Mouse (Mus musculus) lung, postnatal 10 days (tissue): Measurements from ENCODE around the gene Htr1f.
A peak's percentile ranks its signal among the peaks of the same experiment; 100 is the strongest.

ENCODE experiments used
- DNase-seq: peaks from one replicate; pipeline ENCODE4 v3.0.0; 2021

Htr1f gene

GRCm38 (mm10) chr16:64961690-64962089, 144.0 kb downstream of the Htr1f start:
- peak; percentile 7 for DNase-seq

- DNase-seq: no peak
Measured at GRCm38 (mm10) chr16:64941646-64942195, 163.9 kb downstream of the Htr1f start.

GRCm38 (mm10) chr16:64934793-64935192, 170.9 kb downstream of the Htr1f start:
- no peak for DNase-seq

DNA sequence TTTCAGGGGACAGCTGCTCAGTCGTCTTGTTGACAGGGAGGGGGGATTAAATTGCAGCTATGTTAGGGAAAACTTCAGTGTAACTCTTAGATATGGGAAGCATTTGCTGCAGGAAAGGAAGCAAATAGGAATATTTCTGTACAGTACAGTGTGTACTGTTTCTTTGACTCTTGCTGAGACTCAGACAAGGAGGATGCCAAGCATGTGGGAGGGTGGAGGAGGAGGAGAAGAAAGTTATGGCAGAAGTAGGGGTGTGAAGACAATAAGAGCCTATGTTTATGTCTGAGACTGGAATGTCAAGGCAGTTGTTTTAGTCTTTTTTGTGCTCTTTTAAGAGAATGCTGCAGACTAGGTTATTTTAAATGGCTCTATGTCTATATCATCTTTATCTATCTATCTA, 171.6 kb downstream of the Htr1f start:
- no peak for DNase-seq

DNA sequence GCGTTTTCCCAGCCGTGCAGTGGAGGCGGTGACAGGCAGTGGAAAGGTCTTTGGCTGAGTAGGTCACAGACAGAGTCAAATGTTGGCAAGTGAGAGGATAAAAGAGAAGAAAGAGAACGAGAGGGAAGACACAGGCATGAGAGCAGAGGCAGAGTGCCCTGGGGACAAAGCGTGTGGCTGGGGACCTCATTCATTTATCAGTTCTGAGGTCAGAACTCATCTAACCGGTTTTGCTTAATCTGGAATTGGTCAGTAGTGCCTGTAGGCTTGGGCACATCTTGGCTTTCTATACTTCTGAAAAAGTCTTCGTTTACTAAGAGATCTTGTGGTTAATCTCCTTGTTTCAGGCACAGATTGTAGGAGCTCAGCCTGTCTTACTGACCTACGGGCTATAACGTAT, 182.2 kb downstream of the Htr1f start:
- DNase-seq: no peak

DNA sequence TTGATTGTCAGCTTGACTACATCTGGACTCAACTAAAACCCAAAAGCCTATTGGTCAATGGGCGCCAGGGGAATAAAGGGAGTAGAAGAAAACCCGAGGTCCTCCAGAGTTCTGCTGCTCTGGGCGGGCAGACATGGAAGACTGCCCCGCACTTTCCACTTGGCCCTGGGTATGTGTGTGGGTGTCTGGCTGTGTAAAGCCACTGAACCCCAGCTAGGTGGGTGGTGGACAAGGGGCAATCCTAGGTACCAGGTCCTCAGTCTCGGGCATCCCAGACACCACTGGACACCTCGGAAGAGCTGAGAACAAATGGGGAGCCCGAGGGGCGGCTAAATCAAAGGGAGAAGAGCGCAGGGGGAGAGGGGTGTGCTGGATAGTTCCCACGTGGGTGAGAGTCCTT, 196.9 kb downstream of the Htr1f start:
- no peak for DNase-seq

DNA sequence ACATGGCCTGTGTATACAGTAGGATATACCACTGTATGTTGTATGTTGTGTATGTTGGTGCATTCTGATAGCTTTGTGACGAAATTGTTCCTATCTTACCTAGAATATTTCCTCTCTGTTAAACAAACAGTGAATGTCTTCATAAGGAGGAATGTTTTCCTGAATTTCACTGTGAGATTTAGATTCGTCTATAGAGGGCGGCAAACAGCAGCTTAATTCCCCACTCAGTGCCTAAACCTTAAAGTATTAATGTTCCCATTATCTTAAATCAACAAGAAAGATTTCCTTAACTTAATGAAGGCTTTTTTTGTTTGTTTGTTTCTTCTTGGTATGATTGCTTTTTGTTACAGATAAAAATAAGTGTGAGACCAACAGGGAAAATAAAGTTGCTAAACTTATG, 198.5 kb downstream of the Htr1f start:
- no peak for DNase-seq

DNA sequence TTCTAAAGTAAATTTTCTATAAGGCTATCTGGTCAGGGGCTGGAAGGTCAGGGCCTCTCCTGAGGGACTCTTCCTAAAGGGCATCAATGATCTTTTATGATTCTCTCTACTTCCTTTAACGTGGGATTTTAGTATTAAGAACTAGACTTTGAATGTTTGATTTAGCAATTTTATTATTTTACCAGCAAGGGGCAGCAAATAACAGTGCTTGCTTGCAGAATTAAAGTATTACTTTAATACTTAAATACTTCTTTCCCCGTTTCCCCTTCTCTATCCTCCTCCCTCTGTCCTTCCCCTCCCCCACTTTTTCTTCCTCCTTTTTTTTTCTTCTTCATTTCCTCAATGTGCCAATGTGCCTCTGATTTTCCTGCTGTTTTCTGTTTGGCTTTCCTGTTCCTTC, 202.3 kb downstream of the Htr1f start:
- no peak for DNase-seq

GRCm38 (mm10) chr16:64899084-64899483, 206.6 kb downstream of the Htr1f start:
- DNase-seq: peak; percentile 28

DNA sequence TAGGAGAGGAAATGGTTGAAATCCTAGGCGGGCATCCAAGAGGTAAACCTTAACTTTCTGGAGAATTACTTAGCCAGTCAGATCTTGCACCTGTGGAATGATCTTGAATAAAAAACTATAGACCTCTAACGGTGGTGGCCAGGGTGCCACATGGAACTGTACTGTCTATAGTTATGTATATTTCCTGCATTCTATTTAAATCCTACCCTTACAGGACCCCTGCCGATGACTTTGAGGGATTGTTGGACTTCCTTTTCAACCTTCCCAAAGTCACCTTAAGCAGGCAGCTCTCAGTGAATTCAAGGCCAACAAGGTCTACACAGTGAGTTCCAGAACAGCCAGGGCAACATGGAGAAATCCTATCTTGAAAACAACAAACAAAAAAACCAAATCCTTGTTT, 216.2 kb downstream of the Htr1f start:
- DNase-seq: no peak

DNA sequence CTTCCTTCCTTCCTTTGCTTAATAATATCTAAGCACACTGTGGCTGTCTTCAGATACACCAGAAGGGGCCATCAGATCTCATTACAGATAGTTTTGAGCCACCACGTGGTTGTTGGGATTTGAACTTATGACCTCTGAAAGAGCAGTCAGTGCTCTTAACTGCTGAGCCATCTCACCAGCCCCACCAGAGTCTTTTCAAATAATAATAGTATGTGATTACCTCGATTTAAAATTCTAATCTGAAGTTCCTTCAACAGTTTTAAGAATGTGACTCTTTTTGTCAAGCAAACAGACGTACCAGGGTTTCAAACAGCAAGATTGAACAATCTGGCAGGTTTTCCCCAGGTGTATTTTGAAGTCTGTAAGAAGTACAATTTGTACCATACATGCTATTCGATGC, 220.1 kb downstream of the Htr1f start:
- no peak for DNase-seq

GRCm38 (mm10) chr16:64885142-64885541, 220.5 kb downstream of the Htr1f start:
- DNase-seq: no peak

DNA sequence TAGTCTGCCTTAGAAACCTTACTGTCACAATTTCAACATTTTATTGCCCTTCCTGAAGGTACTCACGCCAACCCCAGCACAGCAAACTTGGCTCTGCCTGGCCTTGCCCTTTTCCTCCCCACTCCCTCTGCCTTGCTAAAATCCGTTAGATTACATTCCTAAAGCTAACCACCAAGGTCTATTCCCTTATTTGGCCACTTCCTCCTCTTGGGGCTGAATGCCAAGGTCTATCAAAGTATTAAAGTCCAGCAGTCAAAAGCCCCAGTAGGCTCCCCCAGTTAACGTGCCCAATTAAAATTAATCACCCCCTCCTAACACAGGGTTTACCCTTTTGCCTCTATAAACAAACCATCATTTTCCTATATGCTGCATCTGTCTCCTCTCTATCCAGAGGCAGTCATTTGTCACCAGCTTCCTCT, 221.2 kb downstream of the Htr1f start:
- DNase-seq: no peak

DNA sequence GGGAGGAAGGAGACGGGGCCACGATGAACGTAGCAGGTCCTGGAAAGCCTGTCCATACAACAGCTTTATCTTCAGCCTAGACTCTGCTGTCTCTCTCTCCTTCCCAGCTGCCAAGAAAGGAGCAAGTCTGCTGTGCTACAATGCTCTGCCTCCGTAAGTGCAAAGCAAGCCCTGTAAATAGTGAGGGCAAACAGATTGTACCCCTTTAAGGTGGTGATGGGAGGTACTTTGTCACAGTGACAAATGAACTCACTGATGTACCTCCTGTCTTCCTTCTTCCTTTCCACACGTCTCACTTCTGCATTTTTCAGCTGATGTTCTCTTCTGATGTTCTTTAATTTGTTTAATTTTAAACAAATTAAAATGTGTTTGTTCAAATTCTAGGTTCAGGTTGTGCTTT, 221.8 kb downstream of the Htr1f start:
- DNase-seq: no peak

DNA sequence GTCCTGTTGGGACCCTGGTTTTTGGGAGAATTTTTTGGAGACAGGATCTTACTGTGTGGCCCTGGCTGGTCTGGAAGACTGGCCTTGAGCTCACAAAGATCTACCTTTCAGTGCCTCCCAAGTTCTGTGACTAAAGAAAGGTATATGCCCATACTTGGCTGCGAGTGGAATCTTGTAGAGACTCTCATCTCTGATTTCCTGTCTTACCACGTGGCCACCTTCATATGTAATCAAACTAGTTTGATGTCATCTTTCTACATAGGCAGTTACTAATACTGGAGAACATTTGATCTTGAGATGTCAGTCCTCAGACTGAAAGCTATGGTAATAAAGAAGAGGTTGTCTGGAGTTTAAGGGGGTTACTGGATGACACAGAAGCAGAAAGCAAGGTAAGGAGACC, 224.2 kb downstream of the Htr1f start:
- no peak for DNase-seq

- DNase-seq: no peak
Measured at GRCm38 (mm10) chr16:64880986-64881385, 224.7 kb downstream of the Htr1f start.

DNA sequence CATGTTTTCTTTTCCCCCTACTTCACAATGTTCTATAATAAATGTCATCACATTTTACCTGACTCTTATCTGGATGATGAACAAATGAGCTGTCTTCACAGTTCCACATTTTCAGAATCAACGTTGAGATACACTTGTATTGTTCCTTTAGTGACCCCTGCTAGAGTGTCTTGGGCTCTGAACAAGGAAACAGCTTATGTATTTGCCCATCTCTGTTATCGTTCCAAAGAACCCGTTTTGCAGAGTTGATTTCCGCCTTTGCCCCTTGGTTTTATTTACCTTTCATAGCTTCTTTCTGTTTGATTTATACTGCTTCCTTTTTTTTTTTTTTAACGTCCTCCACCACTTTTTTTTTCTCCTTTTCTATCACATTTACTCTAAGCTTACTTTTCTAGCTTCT, 225.9 kb downstream of the Htr1f start:
- DNase-seq: no peak

GRCm38 (mm10) chr16:64878611-64879132, 227.0 kb downstream of the Htr1f start:
- DNase-seq: no peak

- DNase-seq: peak; percentile 18
Measured at GRCm38 (mm10) chr16:64877314-64877713, 228.3 kb downstream of the Htr1f start.

DNA sequence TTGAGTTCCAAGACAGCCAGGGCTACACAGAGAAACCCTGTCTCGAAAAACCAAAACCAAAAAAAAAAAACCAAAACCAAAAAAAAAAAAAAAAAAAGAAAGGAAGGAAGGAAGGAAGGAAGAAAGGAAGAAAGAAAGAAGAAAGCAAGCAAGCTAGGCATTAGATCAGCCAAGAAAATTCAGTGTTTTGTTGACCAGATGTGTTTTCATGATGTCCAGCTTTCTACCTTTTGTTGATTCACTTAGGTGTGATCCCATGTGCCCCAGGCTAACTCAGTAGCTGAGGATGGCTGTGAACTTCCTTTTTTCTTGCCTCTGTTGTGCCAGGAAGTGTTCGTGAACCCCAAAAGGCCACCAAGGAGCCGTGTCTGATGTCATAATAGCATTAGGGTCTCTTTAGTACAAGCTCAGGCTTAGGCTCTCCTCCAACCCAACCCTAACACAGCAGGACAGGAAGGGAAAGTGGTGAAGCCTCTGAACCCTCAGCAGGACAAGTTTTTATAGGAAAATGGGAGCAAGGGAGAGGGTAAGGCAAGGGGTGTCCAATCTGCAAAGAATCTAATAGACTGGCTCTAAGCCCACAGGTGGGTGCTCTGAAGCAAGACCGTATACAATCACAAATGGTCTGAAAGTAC, 228.9 kb downstream of the Htr1f start:
- DNase-seq: no peak

DNA sequence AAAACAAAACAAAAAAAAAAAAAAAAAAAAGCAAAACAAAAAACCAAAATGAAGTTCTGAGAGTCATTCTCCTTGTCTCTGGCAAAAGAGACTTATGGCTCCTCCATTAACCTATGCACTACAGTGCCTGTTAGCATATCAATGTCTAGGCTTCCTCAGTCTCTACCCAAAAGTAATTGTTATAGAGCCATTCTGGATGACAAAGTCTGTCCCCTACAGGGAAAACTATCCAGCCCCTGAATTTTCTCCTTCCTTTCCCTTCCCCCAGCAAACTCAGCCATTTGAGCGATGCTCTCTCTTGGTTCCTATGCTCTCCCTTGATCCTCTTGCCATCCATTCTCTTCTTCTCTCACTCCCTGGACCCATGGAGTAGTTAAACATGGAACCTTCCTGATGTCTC, 229.8 kb downstream of the Htr1f start:
- DNase-seq: no peak

GRCm38 (mm10) chr16:64875384-64875783, 230.3 kb downstream of the Htr1f start:
- DNase-seq: no peak
